Mouse (Mus musculus): Measurements from ENCODE around the gene Mall. TPM values are rescaled to one million over a fixed set of nuclear protein-coding genes. Genes with fewer than 3 reads are reported as not detected.

Mall gene
- total and polyA plus RNA-seq, 2 experiments from 2014 or later = 0.34 to 1.3 TPM

DNA sequence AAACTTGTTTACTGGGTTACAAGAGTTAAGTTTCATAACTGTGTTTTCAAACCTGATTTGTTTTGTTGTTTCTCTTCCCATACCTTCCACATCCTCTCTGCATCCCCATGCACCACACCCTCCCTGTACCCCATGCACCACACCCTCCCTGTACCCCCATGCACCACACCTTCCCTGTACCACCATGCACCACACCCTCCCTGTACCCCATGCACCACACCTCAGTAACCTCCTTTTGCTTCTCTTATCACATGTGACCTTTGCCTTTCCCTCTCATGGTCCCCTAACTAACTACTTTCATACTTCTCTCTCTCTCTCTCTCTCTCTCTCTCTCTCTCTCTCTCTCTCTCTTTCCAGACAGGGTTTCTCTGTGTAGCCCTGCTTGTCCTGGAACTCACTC, 62.7 kb downstream of the Mall start:
- Histone ChIP-seq H3K27me3 (ENCODE audit: insufficient read depth, low read length) (no peaks in the 10 kb centered on the region), H3K9ac (no peak overlapping the region), H3K36me3 (ENCODE audit: insufficient read depth) (no peaks in the 10 kb centered on the region), H3K4me3 (ENCODE audit: low read depth, low read length) (no peak overlapping the region), H3K4me2 (ENCODE audit: low read depth) (no peak overlapping the region), H3K27ac (ENCODE audit: low read depth, low read length) (no peak overlapping the region), H3K4me1 (ENCODE audit: insufficient read depth) (no peaks in the 10 kb centered on the region), H3K9me3 (ENCODE audit: low read length) (no peaks in the 10 kb centered on the region)
- TF ChIP-seq CTCF (IDR thresholded peaks at IDR 0.05; ENCODE audit: low read depth) = no peak
- DNase-seq (no peak), ATAC-seq (no peak)

DNA sequence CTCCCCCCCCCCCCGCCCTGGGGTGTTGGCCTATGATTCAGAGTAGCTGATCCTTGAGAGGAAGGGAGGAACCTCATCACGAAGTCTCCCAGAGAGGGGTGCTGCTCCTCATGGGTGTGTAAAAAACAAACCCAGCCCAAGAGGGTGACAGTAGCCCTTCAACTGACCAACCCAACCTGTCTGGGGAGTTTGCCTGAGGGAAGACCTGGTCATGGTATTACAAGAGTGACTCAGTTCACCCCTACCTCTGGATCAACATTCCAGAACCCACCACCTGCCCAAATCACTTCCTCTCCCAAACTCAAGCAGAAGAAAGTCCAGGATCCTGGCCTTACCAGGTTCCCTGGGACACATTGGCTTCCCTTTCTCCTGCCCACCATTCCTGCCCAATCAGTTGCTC, 67.0 kb downstream of the Mall start:
- no peaks in the 10 kb centered on the region for H3K36me3 ChIP-seq (ENCODE audit: insufficient read depth)

DNA sequence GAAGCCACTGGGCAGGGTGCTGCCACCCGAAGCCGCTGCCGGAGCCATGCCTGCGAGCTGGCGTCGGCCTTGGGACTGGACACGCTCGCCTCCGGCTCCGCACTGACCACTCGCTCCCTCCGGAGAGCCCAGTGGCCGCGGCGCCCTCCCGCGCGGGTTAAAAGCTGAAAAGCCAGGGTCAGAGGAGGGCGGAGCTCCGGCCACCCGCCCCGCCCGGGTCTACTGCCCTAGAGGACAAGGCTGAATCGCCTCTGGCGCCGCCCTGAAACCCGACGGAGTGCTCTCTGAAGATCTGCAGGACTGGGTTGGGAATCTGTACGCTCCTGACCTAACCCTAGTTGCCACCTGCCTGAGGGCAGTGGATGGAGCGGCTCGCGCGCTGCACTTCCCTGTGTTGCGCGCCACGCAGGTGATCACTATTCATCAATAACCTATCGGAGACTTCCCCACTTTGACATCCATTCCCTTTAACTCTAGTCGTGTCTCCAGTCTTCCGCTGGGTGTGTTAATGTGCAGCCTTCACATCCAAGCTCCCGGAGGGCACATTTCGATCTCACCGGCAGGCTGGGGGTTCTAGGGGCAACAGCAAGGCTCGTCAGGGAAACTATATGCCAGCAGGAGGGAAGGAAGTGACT, 73.5 kb downstream of the Mall start, which contains the start of gene Mal:
Gene Mal (minus strand): TSS at position 610 of the 635 bp plus-strand sequence.
- DNase-seq (no peak), ATAC-seq (no peak)
- H3K4me1 ChIP-seq (ENCODE audit: insufficient read depth) = no peaks in the 10 kb centered on the region
- H3K9ac ChIP-seq = no peak within 1 kb of the TSS
- TF ChIP-seq CTCF (IDR thresholded peaks at IDR 0.05; ENCODE audit: low read depth) = no peak; the same call in 1 of the 2 replicates
- H3K27me3 ChIP-seq (ENCODE audit: insufficient read depth, low read length) = peaks cover 32% of the 10 kb centered on the region
- WGBS = under 1% methylated on average over 42 of the region's 43 CpGs
- H3K27ac ChIP-seq (ENCODE audit: low read depth, low read length) = no peak within 1 kb of the TSS
- no peaks in the 10 kb centered on the region for H3K36me3 ChIP-seq (ENCODE audit: insufficient read depth)
- H3K4me2 ChIP-seq (ENCODE audit: low read depth) = peak within 1 kb of the TSS; percentile 64
- peak within 1 kb of the TSS; percentile 37 for H3K4me3 ChIP-seq (ENCODE audit: low read depth, low read length)
- no peaks in the 10 kb centered on the region for H3K9me3 ChIP-seq (ENCODE audit: low read length)

More for the DNA sequence above, 67.0 kb downstream of the Mall start:
- no peak overlapping the region for H3K4me2 ChIP-seq (ENCODE audit: low read depth)
- no peak overlapping the region for H3K9ac ChIP-seq
- DNase-seq (no peak), ATAC-seq (no peak)
- no peaks in the 10 kb centered on the region for H3K4me1 ChIP-seq (ENCODE audit: insufficient read depth)
- H3K9me3 ChIP-seq (ENCODE audit: low read length) = no peaks in the 10 kb centered on the region
- no peak for TF ChIP-seq CTCF (IDR thresholded peaks at IDR 0.05; ENCODE audit: low read depth)
- WGBS = 47% methylated on average over 2 of the region's 2 CpGs
- H3K4me3 ChIP-seq (ENCODE audit: low read depth, low read length) = no peak overlapping the region
- H3K27ac ChIP-seq (ENCODE audit: low read depth, low read length) = no peak overlapping the region
- H3K27me3 ChIP-seq (ENCODE audit: insufficient read depth, low read length) = peaks cover 2% of the 10 kb centered on the region

DNA sequence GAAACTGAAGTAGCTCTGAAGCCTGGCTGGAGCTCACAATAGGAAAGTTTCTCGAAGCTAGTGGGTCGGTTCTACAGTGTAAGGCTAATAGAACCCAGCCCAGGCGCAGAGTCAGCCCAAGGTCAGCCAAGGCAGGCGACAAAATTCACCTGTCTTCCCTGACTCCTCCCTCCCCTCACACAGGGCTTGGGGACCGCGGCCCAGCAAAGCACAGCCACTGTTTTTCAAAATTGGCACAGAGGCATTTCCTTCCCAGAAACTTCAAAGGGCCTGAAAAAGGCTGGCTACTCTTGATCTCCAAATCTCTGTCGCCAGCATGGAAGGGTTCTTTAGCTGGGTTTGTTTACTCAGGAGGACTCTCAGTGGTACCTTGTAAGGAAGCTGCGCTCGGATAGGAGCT, 74.3 kb downstream of the Mall start:
- ATAC-seq (no peak), DNase-seq (no peak)
- Histone ChIP-seq H3K9me3 (ENCODE audit: low read length) (no peaks in the 10 kb centered on the region), H3K4me1 (ENCODE audit: insufficient read depth) (no peaks in the 10 kb centered on the region), H3K27ac (ENCODE audit: low read depth, low read length) (no peak overlapping the region), H3K9ac (no peak overlapping the region), H3K4me2 (ENCODE audit: low read depth) (no peak overlapping the region; the same call in 1 of the 2 replicates), H3K27me3 (ENCODE audit: insufficient read depth, low read length) (peaks cover 32% of the 10 kb centered on the region), H3K36me3 (ENCODE audit: insufficient read depth) (no peaks in the 10 kb centered on the region), H3K4me3 (ENCODE audit: low read depth, low read length) (peak overlapping the region; percentile 37; the same call in 1 of the 2 replicates)
- 5% methylated on average over 9 of the region's 9 CpGs for WGBS
- TF ChIP-seq CTCF (IDR thresholded peaks at IDR 0.05; ENCODE audit: low read depth) = no peak

DNA sequence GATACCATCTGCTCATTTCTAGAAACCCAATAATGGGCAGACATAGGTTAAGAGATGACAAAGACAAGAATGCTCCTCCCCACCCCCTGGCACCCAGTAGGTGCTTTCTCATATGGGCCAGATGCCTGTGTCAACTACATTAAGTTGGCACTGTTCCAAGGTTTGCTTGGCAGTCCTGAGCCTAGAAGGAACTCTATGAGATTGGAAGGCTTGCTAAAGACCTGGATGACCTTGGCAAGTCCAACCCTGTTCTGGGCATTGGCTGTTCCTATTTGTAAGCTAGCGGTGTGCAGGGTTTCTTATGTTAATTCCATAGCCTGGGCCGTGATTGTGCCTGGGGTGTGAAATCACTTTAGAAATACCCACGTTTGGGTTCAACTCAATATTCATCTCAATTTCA, 74.9 kb downstream of the Mall start:
- peaks cover 32% of the 10 kb centered on the region for H3K27me3 ChIP-seq (ENCODE audit: insufficient read depth, low read length)
- H3K9ac ChIP-seq = no peak overlapping the region
- no peak for TF ChIP-seq CTCF (IDR thresholded peaks at IDR 0.05; ENCODE audit: low read depth)
- H3K36me3 ChIP-seq (ENCODE audit: insufficient read depth) = no peaks in the 10 kb centered on the region
- no peaks in the 10 kb centered on the region for H3K4me1 ChIP-seq (ENCODE audit: insufficient read depth)
- ATAC-seq (no peak), DNase-seq (no peak)
- no peak overlapping the region for H3K4me2 ChIP-seq (ENCODE audit: low read depth)
- no peaks in the 10 kb centered on the region for H3K9me3 ChIP-seq (ENCODE audit: low read length)
- no peak overlapping the region for H3K27ac ChIP-seq (ENCODE audit: low read depth, low read length)
- no peak overlapping the region for H3K4me3 ChIP-seq (ENCODE audit: low read depth, low read length)
- WGBS = 37% methylated on average over 3 of the region's 3 CpGs

Other genes starting within 250 kb of the Mall start
- 27.8 and 31.2 TPM in 2 replicates for gene Kcnip3, start 207.8 kb downstream of the Mall start, total RNA-seq (2014; rRNA removed)
- 15.8 and 20.1 TPM in 2 replicates for gene Kcnip3, start 207.8 kb downstream of the Mall start, polyA plus RNA-seq (2015; fragmentation: Nextera tagmentation; extraction: Ambion mirVana)
- not detected in 2 replicates for gene Prom2, start 188.5 kb downstream of the Mall start, total RNA-seq (2014; rRNA removed)
- 0.04 TPM in 1 of 2 replicates, not detected in the other for gene Prom2, start 188.5 kb downstream of the Mall start, polyA plus RNA-seq (2015; fragmentation: Nextera tagmentation; extraction: Ambion mirVana)
- 7.4 and 8.2 TPM in 2 replicates for gene Zfp661, start 142.8 kb downstream of the Mall start, total RNA-seq (2014; rRNA removed)
- gene Zfp661, start 142.8 kb downstream of the Mall start, polyA plus RNA-seq (2015; fragmentation: Nextera tagmentation; extraction: Ambion mirVana) = 4.1 and 5.0 TPM in 2 replicates
- 65.9 and 85.2 TPM in 2 replicates for gene Mrps5, start 142.7 kb downstream of the Mall start, total RNA-seq (2014; rRNA removed)
- 142 and 159 TPM in 2 replicates for gene Mrps5, start 142.7 kb downstream of the Mall start, polyA plus RNA-seq (2015; fragmentation: Nextera tagmentation; extraction: Ambion mirVana)
- gene Mal, start 73.2 kb downstream of the Mall start, total RNA-seq (2014; rRNA removed) = 2.5 and 2.7 TPM in 2 replicates
- 1.8 and 2.1 TPM in 2 replicates for gene Mal, start 73.2 kb downstream of the Mall start, polyA plus RNA-seq (2015; fragmentation: Nextera tagmentation; extraction: Ambion mirVana)
- gene Nphp1, start 59.0 kb upstream of the Mall start, total RNA-seq (2014; rRNA removed) = 12.7 and 14.7 TPM in 2 replicates
- gene Nphp1, start 59.0 kb upstream of the Mall start, polyA plus RNA-seq (2015; fragmentation: Nextera tagmentation; extraction: Ambion mirVana) = 17.6 and 19.9 TPM in 2 replicates
- gene Mtln, start 62.6 kb upstream of the Mall start, total RNA-seq (2014; rRNA removed) = 24.3 and 36.9 TPM in 2 replicates
- gene Mtln, start 62.6 kb upstream of the Mall start, polyA plus RNA-seq (2015; fragmentation: Nextera tagmentation; extraction: Ambion mirVana) = 49.9 and 63.3 TPM in 2 replicates
- gene Bub1, start 101.9 kb upstream of the Mall start, total RNA-seq (2014; rRNA removed) = 3.9 and 5.2 TPM in 2 replicates
- gene Bub1, start 101.9 kb upstream of the Mall start, polyA plus RNA-seq (2015; fragmentation: Nextera tagmentation; extraction: Ambion mirVana) = 3.3 and 3.7 TPM in 2 replicates
- gene Acoxl, start 108.9 kb upstream of the Mall start, total RNA-seq (2014; rRNA removed) = not detected in 2 replicates
- gene Acoxl, start 108.9 kb upstream of the Mall start, polyA plus RNA-seq (2015; fragmentation: Nextera tagmentation; extraction: Ambion mirVana) = 0.10 and 0.14 TPM in 2 replicates